Mouse (Mus musculus): Measurements from ENCODE around the gene Pla2g4b.

GRCm38 (mm10) chr2:120030380-120030779 lies 2.8 kb upstream of the Pla2g4b start:
- TF ChIP-seq CTCF (IDR thresholded peaks at IDR 0.05; ENCODE audit: low read depth) (no peak), EP300 (IDR thresholded peaks at IDR 0.05; ENCODE audit: low read depth) (no peak)
